Mouse (Mus musculus) midbrain, embryonic 10.5 days (tissue): ENCODE results near the gene Mrpl46. TPM values are rescaled to one million over a fixed set of nuclear protein-coding genes. Genes with fewer than 3 reads are reported as not detected.

Experiments used
- DNase-seq: peaks from one replicate; pipeline ENCODE4 v3.0.0-alpha.2; 2017; ENCODE audit warnings: low spot score
- H3K27ac ChIP-seq: fragments of 300-500 bp; sonication (generic); replicated peaks from 2 replicates; pipeline ENCODE4 v1.5.1; 2016; ENCODE audit warnings: mild to moderate bottlenecking
- H3K27me3 ChIP-seq: fragments of 300-500 bp; sonication (generic); 2 replicates; pipeline ENCODE4 v1.6.1; 2016; ENCODE audit warnings: low read depth, mild to moderate bottlenecking; ENCODE audit not compliant: poor library complexity, severe bottlenecking
- H3K36me3 ChIP-seq: fragments of 300-500 bp; sonication (generic); 2 replicates; pipeline ENCODE4 v1.6.1; 2016; ENCODE audit warnings: mild to moderate bottlenecking, moderate library complexity
- H3K4me1 ChIP-seq: fragments of 300-500 bp; sonication (generic); 2 replicates; pipeline ENCODE4 v1.6.1; 2016
- H3K4me3 ChIP-seq: fragments of 300-500 bp; sonication (generic); 2 replicates; pipeline ENCODE4 v1.5.1; 2016; ENCODE audit warnings: mild to moderate bottlenecking, moderate library complexity
- H3K9me3 ChIP-seq: fragments of 300-500 bp; sonication (generic); replicated peaks from 2 replicates; pipeline ENCODE4 v1.6.1; 2016; ENCODE audit warnings: mild to moderate bottlenecking
- WGBS: fragments of 180-500 bp; shearing (Covaris S2); methylation state at CpG from one replicate; pipeline ENCODE4 v1.1.7; 2016; 5-methylcytosine and 5-hydroxymethylcytosine counted together
- polyA plus RNA-seq: library from polyadenylated mRNA; unstranded; fragments of >200 nt; fragmentation: Nextera tagmentation; extraction: Ambion mirVana; gene quantifications from 2 replicates; pipeline ENCODE4 v1.2.1, GENCODE M21; 2016

Mrpl46 gene
- 75.5 and 87.7 TPM in 2 replicates for polyA plus RNA-seq

DNA sequence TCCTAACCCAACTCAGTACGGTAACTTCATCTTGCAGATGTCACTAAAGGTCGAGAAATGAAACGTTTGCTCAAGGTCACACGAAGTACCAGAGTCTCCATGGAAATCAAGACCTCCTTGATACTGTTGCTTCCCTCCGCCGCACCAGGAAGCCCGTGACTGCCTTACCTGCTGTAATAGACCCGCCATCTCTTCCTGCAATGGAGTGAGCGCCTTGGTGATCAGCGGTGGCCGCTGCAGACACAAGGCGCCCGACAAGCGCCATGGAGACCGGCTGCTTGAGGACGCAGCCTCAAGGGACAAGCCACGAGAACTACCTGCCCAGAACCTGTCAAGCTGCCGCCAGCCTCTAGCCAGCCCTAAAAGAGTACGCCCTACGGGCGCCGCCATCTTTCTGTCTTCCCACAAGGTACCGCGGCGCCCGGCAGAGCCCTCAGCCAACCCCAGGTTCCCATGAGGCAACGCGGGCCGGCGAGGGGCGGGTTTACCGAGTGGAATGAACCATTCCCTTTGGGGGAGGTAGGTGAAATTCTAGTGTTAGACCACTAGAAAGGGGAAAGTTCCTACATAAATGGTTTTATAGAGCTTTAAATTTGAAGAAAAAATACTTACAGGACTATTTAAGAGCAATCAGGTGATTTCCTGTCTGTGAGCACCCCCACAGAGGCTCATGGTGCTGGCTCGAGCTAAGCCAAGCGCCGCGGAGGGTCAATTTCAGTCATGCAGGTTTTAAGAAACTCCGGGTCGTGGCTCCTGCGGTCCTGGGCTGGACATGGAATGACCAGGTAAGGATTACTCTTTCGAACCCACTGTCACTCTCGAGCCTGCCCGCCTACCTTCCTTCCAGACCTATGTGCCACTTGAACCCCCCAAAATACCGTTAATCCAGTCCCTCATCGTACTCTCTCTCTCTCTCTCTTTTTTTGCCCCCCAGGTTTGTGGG lies at the start of gene Mrpl46, which contains the start of gene Mrps11:
Gene Mrpl46 (minus strand): TSS at position 893 of the 943 bp plus-strand sequence.
Gene Mrps11 (plus strand): TSS at position 481 of the 943 bp plus-strand sequence.
- H3K4me1 ChIP-seq: peaks cover 25% of the 10 kb centered on the region
- no peaks in the 10 kb centered on the region for H3K9me3 ChIP-seq
- under 1% methylated on average over 44 of the region's 44 CpGs for WGBS
- H3K27me3 ChIP-seq: no peaks in the 10 kb centered on the region
- DNase-seq: peak; percentile 86
- peak within 1 kb of the TSS; percentile 95 for H3K4me3 ChIP-seq
- H3K36me3 ChIP-seq: peaks cover 43% of the 10 kb centered on the region
- H3K27ac ChIP-seq: peak within 1 kb of the TSS; percentile 97

DNA sequence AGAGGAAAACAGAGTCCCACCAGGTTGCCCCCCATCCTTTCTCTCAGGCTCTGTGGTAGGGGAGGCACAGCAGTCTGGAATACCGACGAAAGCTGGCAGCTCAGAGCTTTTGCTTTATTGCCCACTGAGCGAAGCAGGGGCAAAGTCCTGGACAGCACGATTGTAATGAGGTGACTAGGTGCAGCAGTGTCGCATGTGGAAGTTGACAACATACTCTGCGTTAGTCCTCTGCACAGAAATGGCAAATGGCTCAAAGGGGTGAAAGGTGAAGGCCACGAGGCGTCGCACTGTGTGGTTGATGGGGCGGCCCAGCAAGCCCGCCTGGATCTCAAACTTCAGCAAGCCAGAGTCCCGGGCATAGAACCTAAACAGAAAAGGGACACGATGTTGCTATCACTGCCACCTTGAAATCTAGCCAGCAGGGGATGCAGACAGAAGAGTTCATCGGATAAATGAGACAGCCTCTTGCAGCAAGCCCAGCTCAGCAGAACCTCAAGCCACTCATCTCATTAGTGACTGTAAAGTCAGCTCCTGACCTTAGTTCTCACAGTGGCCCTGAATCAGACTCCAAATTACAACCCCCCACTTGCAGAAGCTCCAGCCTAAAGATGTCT lies 44.5 kb upstream of the Mrpl46 start:
- no peak for DNase-seq
- H3K9me3 ChIP-seq: no peaks in the 10 kb centered on the region
- peaks cover 61% of the 10 kb centered on the region for H3K36me3 ChIP-seq
- no peak overlapping the region for H3K27ac ChIP-seq
- H3K4me1 ChIP-seq: no peaks in the 10 kb centered on the region
- no peak overlapping the region for H3K4me3 ChIP-seq
- 92% methylated on average over 14 of the region's 14 CpGs for WGBS
- H3K27me3 ChIP-seq: no peaks in the 10 kb centered on the region

DNA sequence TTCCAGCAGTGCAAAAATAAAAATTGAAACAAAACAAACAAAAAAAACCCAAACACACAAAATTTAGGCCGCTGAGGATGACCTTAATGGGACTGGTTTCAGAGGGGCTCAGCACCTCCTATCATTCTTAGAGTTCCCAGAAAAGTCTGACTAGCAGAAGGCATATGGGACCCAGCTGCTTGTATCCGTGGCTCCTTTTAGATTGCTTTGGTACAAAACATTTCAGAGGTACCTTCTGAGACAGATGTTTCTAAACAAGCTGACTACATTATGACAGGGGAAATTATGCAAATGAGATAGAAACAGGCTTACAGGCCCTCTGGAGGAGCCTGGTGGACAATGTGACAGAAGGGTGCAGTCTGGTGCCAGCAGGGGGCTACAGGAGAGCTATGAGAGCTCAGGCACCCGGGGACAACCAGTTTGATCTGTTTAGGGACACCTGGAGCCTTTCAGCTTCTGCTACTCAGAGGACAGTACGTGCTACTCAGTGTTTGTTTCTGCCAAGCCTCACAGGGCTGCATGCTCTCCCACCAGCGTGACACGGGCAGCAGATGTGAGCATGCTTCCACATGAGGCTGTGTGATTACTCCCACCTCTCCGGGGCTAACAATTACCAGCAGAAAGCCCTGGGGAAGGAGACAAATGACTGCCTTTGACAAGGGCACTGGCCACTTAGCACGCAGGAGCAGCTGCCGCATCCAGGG lies 43.5 kb upstream of the Mrpl46 start:
- Histone ChIP-seq H3K9me3 (no peaks in the 10 kb centered on the region), H3K27me3 (no peaks in the 10 kb centered on the region), H3K4me1 (no peaks in the 10 kb centered on the region), H3K4me3 (no peak overlapping the region), H3K36me3 (peaks cover 62% of the 10 kb centered on the region), H3K27ac (no peak overlapping the region; the same call in 1 of the 2 replicates)
- DNase-seq: no peak
- 74% methylated on average over 9 of the region's 9 CpGs for WGBS

DNA sequence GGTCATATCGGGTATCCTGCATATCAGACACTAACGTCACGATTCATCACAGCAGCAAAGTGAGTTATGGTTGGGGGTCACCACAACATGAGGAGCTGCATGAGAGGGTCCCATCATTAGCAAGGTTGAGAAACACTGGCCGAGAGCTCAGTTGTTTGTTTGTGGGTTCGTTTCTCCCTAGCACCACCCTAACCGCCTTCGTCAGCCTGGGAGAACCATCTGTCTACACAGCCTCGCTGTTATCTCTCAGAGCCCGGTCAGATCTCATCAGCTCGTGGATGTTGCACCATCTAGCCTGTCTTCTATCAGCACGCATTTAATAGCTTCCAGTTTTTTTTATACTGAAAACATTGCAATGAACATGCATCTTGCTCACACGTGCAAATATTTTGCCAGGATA lies 35.0 kb upstream of the Mrpl46 start:
- Histone ChIP-seq H3K9me3 (no peaks in the 10 kb centered on the region), H3K4me3 (no peak overlapping the region), H3K4me1 (peaks cover 7% of the 10 kb centered on the region; the same call in 1 of the 2 replicates), H3K27me3 (no peaks in the 10 kb centered on the region), H3K36me3 (peaks cover 9% of the 10 kb centered on the region), H3K27ac (no peak overlapping the region)
- 89% methylated on average over 12 of the region's 12 CpGs for WGBS
- DNase-seq: no peak

DNA sequence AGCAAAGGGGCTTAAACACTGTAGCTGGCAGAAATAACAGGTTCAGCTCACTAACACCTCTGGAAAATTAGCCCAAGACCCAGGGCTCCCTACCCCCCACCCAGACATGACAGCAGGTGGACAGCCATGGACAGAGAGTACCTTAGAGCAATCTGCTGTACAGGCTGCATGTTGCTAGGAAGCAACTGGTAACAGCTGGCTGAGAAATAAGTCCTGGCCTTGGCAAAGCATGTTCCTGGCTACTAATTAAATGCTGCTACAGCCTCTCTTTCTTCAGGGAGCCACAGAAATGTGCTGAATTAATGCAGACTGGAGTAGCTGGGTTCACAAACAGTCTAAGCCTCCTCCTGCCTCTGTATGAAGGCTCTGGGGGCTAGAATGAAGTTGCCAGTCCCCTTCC lies 31.4 kb upstream of the Mrpl46 start:
- no peak overlapping the region for H3K27ac ChIP-seq
- H3K9me3 ChIP-seq: no peaks in the 10 kb centered on the region
- peaks cover 7% of the 10 kb centered on the region; the same call in 1 of the 2 replicates for H3K4me1 ChIP-seq
- no peaks in the 10 kb centered on the region for H3K27me3 ChIP-seq
- no peaks in the 10 kb centered on the region for H3K36me3 ChIP-seq
- H3K4me3 ChIP-seq: no peak overlapping the region
- DNase-seq: no peak

DNA sequence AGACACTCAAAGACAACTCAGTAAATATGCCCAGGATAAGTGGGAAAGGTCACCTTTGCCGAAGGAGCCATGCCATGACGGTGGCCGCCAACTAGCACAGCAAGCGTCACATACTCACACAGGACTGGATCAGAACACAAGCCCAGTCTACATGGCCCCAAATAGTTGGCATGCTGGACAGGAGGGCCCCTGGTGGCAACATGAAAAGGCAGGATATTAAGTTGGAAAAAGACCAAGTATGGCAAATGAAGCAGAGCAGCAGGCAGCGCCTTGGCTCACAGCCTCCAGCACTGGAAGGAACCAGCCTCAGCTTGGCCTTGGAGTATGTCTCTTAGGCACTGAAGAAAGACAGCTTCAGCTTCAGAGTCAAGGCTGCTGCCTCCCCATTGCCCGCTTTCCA lies 30.5 kb upstream of the Mrpl46 start:
- peaks cover 7% of the 10 kb centered on the region; the same call in 1 of the 2 replicates for H3K4me1 ChIP-seq
- no peaks in the 10 kb centered on the region for H3K9me3 ChIP-seq
- no peak for DNase-seq
- H3K27ac ChIP-seq: no peak overlapping the region
- 92% methylated on average over 6 of the region's 6 CpGs for WGBS
- H3K36me3 ChIP-seq: no peaks in the 10 kb centered on the region
- no peak overlapping the region for H3K4me3 ChIP-seq
- no peaks in the 10 kb centered on the region for H3K27me3 ChIP-seq

DNA sequence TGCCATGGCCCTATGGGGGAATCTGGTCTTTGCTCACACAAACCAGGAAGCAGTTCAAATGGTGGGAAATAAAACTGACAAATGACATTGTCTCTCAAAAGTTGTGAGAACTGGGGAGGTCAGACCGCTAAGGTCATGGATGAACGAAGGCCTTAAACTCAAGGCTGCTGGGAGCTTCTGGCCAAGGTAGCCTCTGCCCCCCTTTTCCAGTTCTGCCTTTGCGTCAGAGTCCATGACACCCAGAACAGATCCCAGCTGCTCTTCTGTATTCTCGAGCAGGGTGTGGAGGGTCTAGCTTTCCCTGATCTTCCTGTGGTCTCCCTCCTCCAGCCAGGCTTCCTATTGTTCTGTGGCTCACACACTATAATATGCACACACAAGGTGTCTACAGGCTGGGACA lies 23.9 kb upstream of the Mrpl46 start:
- Histone ChIP-seq H3K9me3 (no peaks in the 10 kb centered on the region), H3K4me1 (no peaks in the 10 kb centered on the region), H3K27ac (no peak overlapping the region), H3K36me3 (no peaks in the 10 kb centered on the region), H3K4me3 (no peak overlapping the region), H3K27me3 (no peaks in the 10 kb centered on the region)
- WGBS: 87% methylated on average over 4 of the region's 4 CpGs
- no peak for DNase-seq

DNA sequence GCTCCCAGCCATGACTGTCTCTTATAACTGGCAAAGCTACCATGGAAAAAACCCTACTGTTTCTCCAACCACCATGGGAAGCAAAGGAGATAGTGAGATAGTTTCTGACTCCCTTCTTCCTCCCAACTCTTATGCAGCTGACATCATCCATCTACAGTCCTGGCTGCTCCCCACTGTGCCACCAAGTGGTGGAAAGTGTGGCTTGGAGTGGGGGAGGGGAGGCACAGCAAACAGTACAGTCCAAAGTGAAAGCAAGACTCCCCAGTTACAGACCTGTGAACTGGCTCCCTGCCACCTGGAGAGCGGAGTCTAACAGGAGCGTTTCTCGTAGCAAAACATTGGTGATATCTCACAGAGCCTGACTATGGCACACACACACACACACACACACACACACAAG lies 20.5 kb upstream of the Mrpl46 start:
- Histone ChIP-seq H3K4me1 (peaks cover 2% of the 10 kb centered on the region), H3K4me3 (no peak overlapping the region), H3K27ac (no peak overlapping the region), H3K36me3 (no peaks in the 10 kb centered on the region), H3K27me3 (peaks cover 17% of the 10 kb centered on the region), H3K9me3 (no peaks in the 10 kb centered on the region)
- DNase-seq: no peak
- WGBS: 88% methylated on average over 3 of the region's 3 CpGs

DNA sequence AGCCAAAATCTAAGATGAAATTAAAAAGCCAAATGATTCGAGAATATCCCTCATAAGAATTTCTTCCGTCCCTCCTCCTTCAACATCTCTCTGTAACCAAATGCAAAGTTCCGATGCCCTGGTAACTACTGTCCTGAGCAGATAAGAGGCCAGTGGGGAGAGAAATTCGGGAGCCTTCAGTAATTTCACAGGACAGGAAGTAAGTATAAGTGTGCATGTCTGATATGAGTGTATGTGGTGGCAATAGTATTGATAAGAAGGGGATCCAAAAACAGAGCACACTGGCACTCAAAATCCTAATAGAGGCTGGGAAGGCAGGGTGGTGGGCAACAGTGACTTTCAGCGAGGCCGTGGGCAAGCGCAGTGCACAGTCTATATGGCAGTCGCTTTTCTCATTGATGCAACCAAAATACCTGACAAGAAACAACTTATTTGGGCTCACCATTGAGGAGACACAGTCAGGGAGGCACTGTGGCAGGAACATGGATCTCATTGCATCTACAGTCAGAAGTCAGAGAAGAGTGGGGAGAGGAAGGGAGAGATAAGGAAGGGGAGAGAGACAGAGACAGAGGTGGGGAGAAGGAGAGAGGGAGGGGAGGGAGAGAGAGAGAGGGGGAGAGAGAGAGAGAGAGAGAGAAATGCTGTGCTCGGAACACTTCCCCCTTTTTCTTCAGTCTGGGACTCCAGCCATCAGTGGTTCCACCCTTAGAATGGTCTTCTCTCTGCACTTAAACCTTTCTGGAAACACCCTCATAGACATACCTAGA lies 16.6 kb upstream of the Mrpl46 start:
- H3K36me3 ChIP-seq: no peaks in the 10 kb centered on the region
- 81% methylated on average over 9 of the region's 9 CpGs for WGBS
- H3K27ac ChIP-seq: no peak overlapping the region
- no peaks in the 10 kb centered on the region for H3K9me3 ChIP-seq
- peaks cover 17% of the 10 kb centered on the region for H3K4me1 ChIP-seq
- H3K4me3 ChIP-seq: no peak overlapping the region
- no peak for DNase-seq
- H3K27me3 ChIP-seq: peaks cover 17% of the 10 kb centered on the region

DNA sequence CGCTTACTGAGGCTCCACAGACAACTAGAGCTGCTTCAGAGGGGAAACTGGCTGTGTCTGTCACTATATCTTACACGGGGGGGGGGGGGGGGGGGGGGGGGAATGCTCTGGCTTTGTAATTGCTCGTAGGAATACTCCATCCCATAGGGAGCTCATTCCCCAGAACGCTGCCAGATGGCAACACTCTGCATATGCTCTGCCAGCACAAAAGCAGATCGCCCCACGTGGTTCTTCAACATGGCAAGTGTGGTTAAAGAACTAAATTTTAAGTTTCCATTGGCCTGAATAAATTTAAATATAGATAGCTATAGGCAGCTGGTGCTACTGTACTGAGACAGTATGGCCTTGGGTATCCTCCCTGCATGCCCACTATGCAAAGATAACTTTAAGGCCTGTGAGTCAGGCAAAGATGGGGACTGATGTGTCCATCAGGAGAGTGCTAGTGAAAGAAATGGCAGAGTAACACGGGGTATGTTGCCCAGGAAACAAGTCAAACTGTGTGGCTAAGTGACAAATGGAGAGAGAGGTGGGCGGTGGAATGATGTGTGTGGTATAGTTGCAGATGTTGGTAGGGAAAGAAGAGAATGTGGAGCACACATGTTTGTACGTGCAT lies 14.6 kb upstream of the Mrpl46 start:
- WGBS: 62% methylated on average over 8 of the region's 9 CpGs

DNA sequence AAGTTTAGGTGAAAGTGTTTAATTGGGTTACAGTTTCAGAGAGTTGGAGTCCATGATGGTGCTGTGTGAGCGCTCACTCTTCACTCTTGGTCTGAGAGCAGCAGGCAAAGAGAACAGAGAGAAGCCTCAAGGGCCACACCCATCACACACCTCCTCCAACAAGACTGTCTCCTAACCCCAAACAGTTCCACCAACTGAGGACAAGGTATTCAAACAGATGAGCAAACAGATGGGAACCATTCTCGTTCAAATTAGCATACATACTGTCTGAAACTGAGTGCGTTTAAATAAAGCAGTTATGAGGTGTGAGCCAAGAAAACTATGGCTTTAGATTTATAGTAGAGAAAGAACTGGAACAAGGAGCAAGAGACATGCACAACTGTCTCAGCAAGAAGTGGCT lies 13.3 kb upstream of the Mrpl46 start:
- DNase-seq: no peak
- Histone ChIP-seq H3K4me1 (peaks cover 17% of the 10 kb centered on the region), H3K27ac (no peak overlapping the region), H3K4me3 (no peak overlapping the region), H3K36me3 (peaks cover 25% of the 10 kb centered on the region), H3K27me3 (peaks cover 17% of the 10 kb centered on the region), H3K9me3 (no peaks in the 10 kb centered on the region)
- 89% methylated on average over 3 of the region's 3 CpGs for WGBS

More for the DNA sequence above, 14.6 kb upstream of the Mrpl46 start:
- H3K36me3 ChIP-seq: peaks cover 12% of the 10 kb centered on the region
- no peaks in the 10 kb centered on the region for H3K9me3 ChIP-seq
- no peak overlapping the region for H3K4me3 ChIP-seq
- H3K27ac ChIP-seq: no peak overlapping the region
- peaks cover 17% of the 10 kb centered on the region for H3K4me1 ChIP-seq
- DNase-seq: no peak
- peaks cover 17% of the 10 kb centered on the region for H3K27me3 ChIP-seq
